ENCODE assay signal across 8 mouse cellular contexts in the genomic region with DNA sequence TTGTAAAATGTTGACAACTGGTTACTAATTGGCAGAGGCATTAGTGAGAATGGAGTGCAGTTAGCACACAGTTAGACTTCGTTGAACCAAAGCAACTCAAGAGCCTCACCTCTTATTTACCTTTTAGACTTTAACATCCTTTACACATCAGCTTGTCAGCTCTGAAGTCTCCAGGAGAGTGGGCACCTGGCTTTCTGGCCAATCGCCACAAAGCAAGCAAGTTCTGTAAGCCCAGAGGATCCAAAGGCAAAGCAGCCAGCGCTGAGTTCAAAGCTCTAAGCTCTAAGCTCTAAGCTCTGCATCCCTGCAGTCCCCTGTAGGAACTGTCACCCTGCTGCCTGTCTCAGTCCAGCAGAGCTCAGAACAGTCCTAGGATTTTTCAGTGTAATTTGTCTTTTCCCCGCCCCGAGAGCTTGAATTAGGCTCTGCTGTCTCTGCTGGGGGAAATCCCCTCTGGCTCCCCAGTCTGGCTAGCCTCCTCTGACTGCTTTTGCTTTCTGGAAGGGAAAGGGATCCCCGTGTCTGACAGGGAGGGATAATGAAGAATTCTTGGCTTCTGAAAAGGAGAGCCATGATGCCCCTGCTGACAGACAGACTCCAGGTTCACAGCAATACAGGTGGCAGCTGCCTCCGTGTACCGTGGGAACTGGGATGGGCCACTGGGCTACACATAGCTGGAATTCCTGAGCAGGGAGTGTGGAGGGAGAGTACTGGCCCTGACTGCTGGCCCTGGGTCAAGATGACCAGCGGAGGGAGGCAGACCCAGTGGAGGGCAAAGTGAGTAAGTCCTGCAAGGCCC.
DNase-seq lines count a peak whose midpoint lies in the region; ATAC-seq and TF ChIP-seq lines count a peak whose summit lies in the region.

No protein-coding gene starts in this region.

- WGBS in intestine, embryonic 14.5 days: 28% methylated on average over 9 of the region's 9 CpGs
- WGBS in thymus, adult 2 months: 79% methylated on average over 9 of the region's 9 CpGs

- TF ChIP-seq CTCF in thymus, adult 2 months (IDR thresholded peaks at IDR 0.05; ENCODE audit: borderline replicate concordance, control insufficient read depth, extremely low read depth, insufficient read depth, low read length, poor library complexity): no peak

- H3K36me3 ChIP-seq in intestine, embryonic 14.5 days (ENCODE audit: control insufficient read depth, insufficient read depth, low read length): no peaks in the 10 kb centered on the region
- H3K36me3 ChIP-seq in thymus, adult 2 months (ENCODE audit: control insufficient read depth, insufficient read depth, low read length): no peaks in the 10 kb centered on the region

- no peak overlapping the region for H3K9ac ChIP-seq in intestine, embryonic 14.5 days (ENCODE audit: low read length)

- intact Hi-C loops in heart, postnatal 25 days (cut with DNase I): loop anchor here (1.0 to 10.0 kb wide), 2 partner anchors 43 to 307 kb away; no protein-coding TSS in a partner anchor

- peak; percentile 38; the same call in 1 of the 2 replicates for ATAC-seq in intestine, embryonic 14.5 days (replicated peaks; ENCODE audit: low FRiP score, low TSS enrichment, low read depth)

- no peak for TF ChIP-seq POLR2A in thymus, adult 2 months (IDR thresholded peaks at IDR 0.05; ENCODE audit: control insufficient read depth, extremely low read depth, insufficient read depth, low read length, poor library complexity)

- H3K4me2 ChIP-seq in intestine, embryonic 14.5 days (ENCODE audit: low read length): no peak overlapping the region

- no peaks in the 10 kb centered on the region for H3K9me3 ChIP-seq in intestine, embryonic 14.5 days (ENCODE audit: control insufficient read depth, low read length)

- H3K27me3 ChIP-seq in intestine, embryonic 14.5 days (replicated peaks; ENCODE audit: control insufficient read depth, insufficient read depth, low read length): no peaks in the 10 kb centered on the region
- no peaks in the 10 kb centered on the region for H3K27me3 ChIP-seq in thymus, adult 2 months (ENCODE audit: control insufficient read depth, insufficient read depth, low read length)

- DNase-seq in heart, adult 18-20 months: peak; percentile 49 to 69
- DNase-seq in heart, postnatal 25 days (ENCODE audit: low spot score): no peak
- DNase-seq in gastrocnemius, postnatal 10 days: peak; percentile 45
- DNase-seq in intestine, embryonic 14.5 days (ENCODE audit: low spot score): no peak
- peak; percentile 81 for DNase-seq in lung, postnatal 10 days
- DNase-seq in frontal cortex, postnatal 14 days (ENCODE audit: low spot score in 2 of 2): no peak
- no peak for DNase-seq in right cerebral cortex, postnatal 4 days
- DNase-seq in thymus, adult 2 months: no peak

- H3K4me1 ChIP-seq in intestine, embryonic 14.5 days (replicated peaks; ENCODE audit: control insufficient read depth, insufficient read depth, low read length): peaks cover 9% of the 10 kb centered on the region; the same call in 1 of the 2 replicates
- H3K4me1 ChIP-seq in thymus, adult 2 months (replicated peaks; ENCODE audit: control insufficient read depth, insufficient read depth, low read length): peaks cover 6% of the 10 kb centered on the region; the same call in 1 of the 2 replicates

- H3K27ac ChIP-seq in intestine, embryonic 14.5 days (ENCODE audit: low read depth): no peak overlapping the region
- no peak overlapping the region for H3K27ac ChIP-seq in thymus, adult 2 months (ENCODE audit: control insufficient read depth, insufficient read depth, low read length)

- no peak overlapping the region for H3K4me3 ChIP-seq in intestine, embryonic 14.5 days (ENCODE audit: low read depth, low read length)
- no peak overlapping the region for H3K4me3 ChIP-seq in thymus, adult 2 months (ENCODE audit: control insufficient read depth, insufficient read depth, low read length)

Comparison
In these comparisons a context has a peak if more than half of its experiments do, and no peak if none do; other contexts are left out.
1. DNase-seq: peak in heart, adult 18-20 months (2 of 2), gastrocnemius, postnatal 10 days (single experiment) and lung, postnatal 10 days (single experiment); none in heart, postnatal 25 days (single experiment), intestine, embryonic 14.5 days (single experiment), frontal cortex, postnatal 14 days (0 of 2), right cerebral cortex, postnatal 4 days (single experiment) and thymus, adult 2 months (single experiment).